In the genomic region with DNA sequence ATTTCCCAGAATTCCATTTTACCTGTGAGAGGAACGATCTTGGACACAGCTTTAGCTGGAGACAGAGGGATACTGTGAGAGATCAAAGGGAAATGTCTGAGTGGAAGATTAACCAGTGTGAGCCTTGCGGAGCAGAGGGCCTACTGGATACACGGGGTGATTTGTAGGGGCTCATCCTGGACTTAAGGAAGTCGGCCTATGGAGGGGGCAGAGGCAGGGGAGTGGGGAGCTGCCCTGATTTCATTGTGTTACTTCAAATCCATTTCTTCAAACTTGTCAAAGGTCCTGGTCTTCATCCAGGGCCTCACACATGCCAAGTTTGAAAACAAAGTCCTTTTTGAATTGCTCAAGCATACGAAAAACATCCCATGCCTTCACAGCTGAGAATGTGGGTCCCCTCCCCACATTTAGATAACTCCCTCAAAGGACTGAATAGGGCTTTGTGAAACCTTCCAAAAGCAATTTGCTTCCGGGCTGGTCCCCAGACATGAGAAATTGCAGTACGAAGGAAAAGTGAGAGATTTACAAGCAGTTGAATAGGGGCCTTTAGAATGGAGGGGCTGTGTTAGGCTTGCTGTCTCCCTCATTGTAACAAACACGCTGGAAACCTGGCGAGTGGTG, we compare ENCODE assay signal across 8 mouse cellular contexts. TPM values are rescaled to one million over a fixed set of nuclear protein-coding genes. Genes with fewer than 3 reads are reported as not detected.
DNase-seq lines count a peak whose midpoint lies in the region; ATAC-seq lines count a peak whose summit lies in the region.
"Had no signal": no experiment of that assay in that cellular context is flagged by ENCODE, and none has a peak within 500 bp of the region (broad histone marks: within the 10 kb centered on the region; RNA-seq: fewer than 3 reads in every experiment).

No protein-coding gene starts in this region.

- 48% methylated on average over 9 of the region's 9 CpGs for WGBS in hindbrain, embryonic 10.5 days
- 60% methylated on average over 9 of the region's 9 CpGs for WGBS in limb, embryonic 12.5 days

- no peak for ATAC-seq in limb, embryonic 12.5 days (ENCODE audit: insufficient number of reproducible peaks, insufficient read depth, low FRiP score, low TSS enrichment, low read depth)

- H3K4me1 ChIP-seq in hindbrain, embryonic 10.5 days (replicated peaks), result peaks cover 35% of the 10 kb centered on the region
- peaks cover 68% of the 10 kb centered on the region for H3K4me1 ChIP-seq in limb, embryonic 12.5 days (replicated peaks)

- peak overlapping the region; percentile 66 for H3K27ac ChIP-seq in hindbrain, embryonic 10.5 days
- H3K27ac ChIP-seq in limb, embryonic 12.5 days, result peak overlapping the region; percentile 81

- H3K4me2 ChIP-seq in limb, embryonic 12.5 days, result no peak overlapping the region

- DNase-seq in adipocyte (ENCODE audit: low spot score), result peak; percentile 79
- DNase-seq in brain, embryonic 18.5 days (ENCODE audit: low read depth, low spot score), result peak; percentile 20
- DNase-seq in hindbrain, embryonic 10.5 days (ENCODE audit: low spot score), result peak; percentile 34
- no peak for DNase-seq in T-cell, adult 2 months (ENCODE audit: low spot score)
- no peak for DNase-seq in right cerebral cortex, postnatal 25 days
- DNase-seq in yolk sac, embryonic 10.5 days (ENCODE audit: low spot score), result no peak
- DNase-seq: thymus, adult 18-20 months had no signal

- H3K36me3 ChIP-seq in hindbrain, embryonic 10.5 days, result peaks cover 95% of the 10 kb centered on the region
- H3K36me3 ChIP-seq in limb, embryonic 12.5 days, result peaks cover 88% of the 10 kb centered on the region

- H3K27me3 ChIP-seq in hindbrain, embryonic 10.5 days (ENCODE audit: insufficient read depth, poor library complexity, severe bottlenecking), result peaks cover 15% of the 10 kb centered on the region
- no peaks in the 10 kb centered on the region for H3K27me3 ChIP-seq in limb, embryonic 12.5 days

- H3K9me3 ChIP-seq in hindbrain, embryonic 10.5 days, result peaks cover 13% of the 10 kb centered on the region
- peaks cover 8% of the 10 kb centered on the region; the same call in 1 of the 2 replicates for H3K9me3 ChIP-seq in limb, embryonic 12.5 days

- H3K9ac ChIP-seq in limb, embryonic 12.5 days (replicated peaks), result no peak overlapping the region

- H3K4me3 ChIP-seq in hindbrain, embryonic 10.5 days, result no peak overlapping the region
- H3K4me3 ChIP-seq in limb, embryonic 12.5 days (replicated peaks), result no peak overlapping the region

RNA-seq across cellular contexts. Expression of a gene that starts 55.5 kb away (rescaled TPM):
- polyA plus RNA-seq in hindbrain, embryonic 10.5 days (2016; fragmentation: Nextera tagmentation; extraction: Ambion mirVana), result not detected in 2 replicates
- not detected in 2 replicates for polyA plus RNA-seq in limb, embryonic 12.5 days (2016; fragmentation: Nextera tagmentation; extraction: Ambion mirVana)

Comparison
In these comparisons a context has a peak if more than half of its experiments do, and no peak if none do; other contexts are left out.
1. DNase-seq: peak in adipocyte (single experiment), brain, embryonic 18.5 days (single experiment) and hindbrain, embryonic 10.5 days (single experiment); none in T-cell, adult 2 months (single experiment), right cerebral cortex, postnatal 25 days (single experiment) and yolk sac, embryonic 10.5 days (single experiment).